Mouse (Mus musculus) urinary bladder, postnatal 25 days (tissue): Measurements from ENCODE around the gene Ap3m1.
A peak's percentile ranks its signal among the peaks of the same experiment; 100 is the strongest.
"Not testable (repeated sequence)": the region's sequence is repeated elsewhere in the genome, so short reads cannot be mapped to it uniquely, and the experiment has no call there.

Experiments
- DNase-seq: peaks from one replicate; pipeline ENCODE4 v3.0.0; 2022; ENCODE audit warnings: low spot score

Ap3m1 gene

DNA sequence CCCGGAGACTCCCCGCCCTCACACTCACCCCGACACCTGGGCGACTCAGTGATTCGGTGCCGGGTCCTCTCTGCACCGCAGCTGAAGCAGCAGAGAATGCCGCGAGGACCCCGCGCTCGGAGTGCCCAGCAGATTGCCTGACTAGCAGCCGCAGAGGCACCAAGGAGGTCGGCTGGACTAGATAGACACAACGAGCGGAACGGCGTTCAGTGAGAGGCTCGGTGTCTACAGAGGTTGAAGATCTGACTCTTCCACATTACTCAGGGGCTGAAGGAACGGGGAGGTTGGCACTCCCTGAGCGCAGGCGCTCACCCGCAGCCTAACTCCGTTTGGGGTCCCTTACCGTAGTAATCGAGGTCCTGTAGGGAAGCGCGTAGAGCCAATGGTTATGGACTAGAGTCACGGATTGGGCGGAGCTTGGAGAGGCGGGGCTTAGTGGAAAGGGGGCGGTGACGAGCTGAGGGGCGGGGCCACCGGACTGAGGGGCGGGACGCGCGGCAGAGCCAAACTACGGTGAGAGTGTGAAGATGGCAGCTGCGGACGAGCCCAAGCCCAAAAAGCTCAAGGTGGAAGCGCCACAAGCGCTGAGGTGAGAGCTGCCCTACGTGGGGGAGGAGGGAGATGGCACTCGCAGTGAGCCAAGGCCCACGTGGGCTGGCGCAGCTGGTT, at the start of gene Ap3m1, which contains the start of gene Adk:
Ap3m1 (minus strand) TSS at position 397 of the 669 bp plus-strand sequence.
Adk (plus strand) TSS at position 463 of the 669 bp plus-strand sequence.
- DNase-seq, result peak; percentile 93

- DNase-seq, result no peak
These were observed 49.3 kb upstream of the Ap3m1 start for GRCm38 (mm10) chr14:21101562-21101961.

DNA sequence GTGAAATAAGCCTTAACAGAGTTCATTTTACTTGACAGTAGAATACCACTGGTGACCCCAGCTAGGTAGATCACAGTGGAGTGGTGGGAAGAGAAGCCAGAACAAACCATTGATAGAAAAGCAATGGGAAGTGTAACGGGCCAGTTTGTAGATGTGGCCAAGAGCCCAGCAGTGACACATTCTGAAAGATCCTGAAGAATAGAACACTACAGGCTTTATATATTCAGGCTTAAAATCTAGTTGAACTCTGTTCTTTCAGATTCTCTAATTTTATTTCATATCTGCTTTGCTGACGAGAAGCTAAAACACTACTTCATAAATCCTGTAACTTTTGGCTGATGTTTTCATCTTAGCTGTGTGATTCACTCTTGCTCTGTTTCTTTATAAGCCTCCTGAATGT, 48.6 kb upstream of the Ap3m1 start:
- DNase-seq, result no peak

DNA sequence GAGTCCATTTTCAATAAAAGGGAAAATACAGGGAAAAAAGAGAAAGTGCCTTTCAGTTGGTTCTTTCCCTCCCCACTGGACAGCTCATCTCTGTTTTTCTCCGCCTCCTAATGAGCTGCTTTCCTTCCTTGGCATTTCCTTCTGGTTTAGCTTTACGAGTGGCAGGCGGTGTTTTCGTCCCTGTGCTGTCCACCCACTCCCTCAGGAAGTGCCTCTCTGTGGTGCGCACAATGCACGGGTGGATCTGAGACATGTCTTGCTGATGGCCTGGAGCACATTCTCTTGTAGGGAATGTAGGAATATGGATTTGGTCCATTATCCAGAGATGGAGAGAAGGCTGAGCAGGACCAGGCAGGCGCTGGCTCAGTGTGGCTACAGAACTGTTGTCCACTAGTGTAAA, 47.1 kb upstream of the Ap3m1 start:
- no peak for DNase-seq

GRCm38 (mm10) chr14:21096689-21097088, 44.4 kb upstream of the Ap3m1 start:
- no peak for DNase-seq

GRCm38 (mm10) chr14:21096279-21096678, 44.0 kb upstream of the Ap3m1 start:
- DNase-seq, result no peak

- DNase-seq, result not testable (repeated sequence)
These were observed 41.9 kb upstream of the Ap3m1 start for GRCm38 (mm10) chr14:21094161-21094560.

DNA sequence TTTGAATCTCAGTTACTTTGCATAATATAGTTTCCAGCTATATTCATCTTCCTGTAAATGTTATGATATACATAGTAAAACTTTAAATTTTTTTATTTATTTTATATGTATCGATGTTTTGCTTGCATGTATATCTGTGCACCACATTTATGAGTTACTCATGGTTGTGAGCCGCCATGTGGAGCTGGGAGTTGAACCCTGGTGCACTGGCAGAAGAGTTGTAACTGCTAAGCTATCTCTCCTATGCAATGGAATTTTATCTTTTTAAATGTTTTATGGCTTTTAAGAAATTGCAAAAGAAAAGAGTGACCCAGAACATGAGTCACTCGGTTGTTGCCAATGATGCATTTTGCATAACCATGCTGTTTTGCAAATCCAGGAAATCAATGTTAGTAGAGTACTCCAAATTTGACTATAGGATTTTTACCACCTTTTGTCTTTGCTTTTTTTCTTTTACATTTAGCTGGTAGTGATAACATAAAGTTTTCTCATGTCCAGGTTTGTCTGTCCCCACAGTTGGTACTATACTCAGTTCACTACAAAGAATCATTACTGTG, 38.7 kb upstream of the Ap3m1 start:
- no peak for DNase-seq

DNA sequence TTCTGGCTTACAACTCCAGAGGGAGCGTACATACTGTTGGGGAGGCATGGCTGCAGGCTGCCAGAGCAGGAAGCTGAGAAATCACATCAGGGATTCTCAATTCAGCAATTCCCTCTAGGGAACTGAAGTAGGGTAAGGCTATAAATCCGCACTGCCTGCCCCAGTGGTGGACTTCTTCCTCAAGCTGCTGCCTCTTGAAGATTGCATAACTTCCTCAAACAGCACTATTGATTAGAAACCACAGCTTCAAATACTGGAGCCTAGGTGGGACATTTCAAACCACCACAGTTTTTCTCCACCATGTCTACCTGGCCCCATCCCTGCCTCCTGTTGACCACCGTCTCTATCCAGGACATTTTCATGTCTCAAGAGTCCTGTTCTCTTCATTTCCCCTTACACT, 38.1 kb upstream of the Ap3m1 start:
- no peak for DNase-seq

DNA sequence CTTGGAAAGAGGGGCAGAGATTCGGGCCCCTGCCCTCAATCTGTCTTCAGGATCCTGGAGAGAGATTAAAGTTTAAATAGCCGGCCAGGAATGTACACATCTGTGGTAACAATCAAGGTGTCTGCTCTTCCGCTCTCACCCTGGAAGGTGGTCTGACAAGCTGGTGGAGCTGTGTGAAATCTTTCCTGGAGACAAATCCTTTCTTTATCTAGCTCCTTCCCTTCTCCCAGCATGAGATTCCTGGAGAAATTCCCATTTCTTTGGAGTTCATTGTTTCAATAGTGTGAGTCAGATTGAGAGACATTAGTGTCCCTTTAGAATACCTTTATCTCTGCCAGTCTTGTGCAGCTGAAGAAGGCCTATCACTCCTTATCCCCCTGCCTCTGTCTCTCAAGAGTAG, 36.4 kb upstream of the Ap3m1 start:
- DNase-seq, result no peak

DNA sequence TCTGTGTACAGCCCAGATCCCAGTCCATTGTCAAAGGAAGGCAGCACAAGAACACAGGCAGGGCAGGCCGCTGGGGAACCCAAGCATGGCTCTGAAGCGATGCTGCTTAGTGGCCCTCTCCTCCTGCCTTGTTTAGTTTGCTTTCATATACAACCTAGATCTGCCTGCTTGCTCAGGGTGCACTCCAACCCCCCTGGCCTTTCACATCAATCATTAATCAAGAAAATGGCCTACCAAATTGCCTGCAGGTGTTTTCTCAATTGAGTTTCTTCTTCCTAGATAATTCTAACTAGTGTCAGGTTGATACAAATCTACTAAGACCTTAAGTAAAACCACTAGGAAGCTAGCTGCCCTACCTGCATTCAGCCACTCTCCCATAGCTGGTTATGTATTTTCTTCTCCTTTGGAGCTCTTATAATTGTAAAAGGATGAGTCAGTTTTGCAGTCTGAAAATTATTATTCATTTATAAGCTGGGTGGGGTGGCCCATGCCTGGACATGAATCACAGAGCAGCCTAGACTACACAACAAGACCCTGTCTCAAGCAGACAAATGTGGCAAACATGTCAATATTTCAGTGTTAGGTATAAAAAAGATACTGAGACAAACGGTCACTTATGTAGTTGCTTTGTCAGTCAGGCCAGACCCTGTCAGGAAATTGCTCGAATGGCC, 35.2 kb upstream of the Ap3m1 start:
- no peak for DNase-seq

- no peak for DNase-seq
These were observed 34.6 kb upstream of the Ap3m1 start for GRCm38 (mm10) chr14:21086827-21087351.

DNA sequence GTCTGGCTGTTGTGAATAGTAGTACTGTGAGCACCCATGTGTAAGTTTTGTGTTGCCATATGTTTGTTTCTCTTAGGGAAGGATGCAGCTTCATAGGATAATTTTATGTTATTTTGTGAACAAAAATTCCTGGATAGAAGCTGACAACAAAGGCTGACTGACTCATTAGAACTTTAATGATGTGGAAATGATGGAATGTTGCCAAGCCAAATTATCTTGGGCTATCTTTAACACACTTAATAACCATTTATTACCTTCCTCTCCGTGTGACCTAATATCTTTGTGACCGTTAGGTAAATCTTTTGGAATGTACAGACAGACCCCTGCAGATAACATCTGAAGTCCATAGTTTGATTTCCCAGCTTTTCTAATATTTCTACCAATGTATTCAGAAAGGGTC, 33.8 kb upstream of the Ap3m1 start:
- DNase-seq, result no peak

- no peak for DNase-seq
These were observed 33.4 kb upstream of the Ap3m1 start for GRCm38 (mm10) chr14:21085666-21086065.

DNA sequence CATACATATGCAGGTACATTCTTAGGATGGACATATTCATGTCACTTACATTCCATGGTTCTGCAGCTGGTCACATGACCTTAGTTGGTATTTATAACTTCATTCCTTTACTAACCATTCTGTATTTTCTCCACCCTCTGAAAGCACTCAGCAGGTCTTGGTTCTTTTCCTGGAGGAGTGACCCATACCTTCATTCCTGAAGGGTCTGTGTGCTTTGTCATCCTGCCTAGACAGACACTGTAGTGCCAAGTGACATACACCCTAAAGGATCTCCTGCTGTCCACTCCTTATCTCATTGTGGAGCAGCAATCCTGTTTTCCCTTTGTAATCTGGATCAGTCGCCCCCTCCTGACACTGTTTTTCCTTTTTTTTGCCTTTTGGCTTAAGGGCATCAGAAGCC, 30.5 kb upstream of the Ap3m1 start:
- DNase-seq, result no peak

- DNase-seq, result no peak
These were observed 26.2 kb upstream of the Ap3m1 start for GRCm38 (mm10) chr14:21078511-21078910.

GRCm38 (mm10) chr14:21077939-21078338, 25.6 kb upstream of the Ap3m1 start:
- DNase-seq, result no peak

- DNase-seq, result no peak
These were observed 24.3 kb upstream of the Ap3m1 start for GRCm38 (mm10) chr14:21076501-21077194.

- DNase-seq, result peak; percentile 92
These were observed 23.6 kb upstream of the Ap3m1 start for GRCm38 (mm10) chr14:21075751-21076500.

GRCm38 (mm10) chr14:21074398-21075320, 22.4 kb upstream of the Ap3m1 start:
- no peak for DNase-seq

DNA sequence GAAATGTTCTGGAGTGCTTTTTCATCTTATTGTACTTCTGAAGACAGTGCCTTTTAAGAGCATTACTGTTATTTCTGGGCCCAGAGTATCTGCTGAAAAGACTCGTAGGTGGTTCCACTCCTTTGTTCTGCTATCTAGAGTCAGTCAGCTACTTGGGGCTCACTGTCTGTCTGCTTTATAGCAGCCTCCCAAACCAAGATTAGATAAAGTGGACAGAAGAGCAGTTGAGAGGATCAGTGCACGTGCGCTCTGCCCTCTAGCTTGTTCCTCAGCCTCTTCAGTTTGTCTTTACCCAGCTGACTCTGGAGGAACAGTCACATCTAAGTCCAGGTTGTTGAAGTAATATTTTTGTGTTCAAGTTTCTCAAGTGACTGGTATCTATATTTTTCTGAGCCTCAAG, 21.7 kb upstream of the Ap3m1 start:
- DNase-seq, result no peak
